Mouse (Mus musculus): ENCODE data around the gene Eef1e1.

- TF ChIP-seq CTCF (IDR thresholded peaks at IDR 0.05; ENCODE audit: borderline replicate concordance, control insufficient read depth, extremely low read depth, insufficient read depth, low read length, poor library complexity), result no peak
- TF ChIP-seq POLR2A (IDR thresholded peaks at IDR 0.05; ENCODE audit: control insufficient read depth, extremely low read depth, insufficient read depth, low read length, poor library complexity), result no peak
Measured at GRCm38 (mm10) chr13:38612179-38612578, 46.7 kb downstream of the Eef1e1 start.
